Mouse (Mus musculus): ENCODE results near the gene Aebp2.

Aebp2 gene

DNA sequence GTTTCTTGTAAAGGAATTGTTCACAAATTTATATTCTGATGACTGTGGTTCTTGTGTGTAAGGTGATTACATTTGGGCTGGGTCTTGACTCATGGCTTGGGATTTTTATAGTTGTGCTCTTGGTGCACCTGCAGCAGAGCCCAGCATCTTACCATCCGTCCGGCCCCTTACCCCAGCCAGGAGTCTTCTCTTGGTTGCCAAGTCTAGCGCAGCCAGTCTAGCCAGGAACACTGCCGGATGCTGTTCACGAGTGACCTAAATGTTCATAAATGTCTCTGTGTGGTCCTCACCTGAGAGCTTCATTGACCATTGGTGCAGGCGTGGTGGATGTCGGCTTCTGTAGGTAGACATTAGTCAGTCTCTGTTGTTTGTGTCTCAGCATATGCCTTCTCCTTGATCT lies 33.0 kb downstream of the Aebp2 start:
- DNase-seq (ENCODE audit: low read depth) = no peak

DNA sequence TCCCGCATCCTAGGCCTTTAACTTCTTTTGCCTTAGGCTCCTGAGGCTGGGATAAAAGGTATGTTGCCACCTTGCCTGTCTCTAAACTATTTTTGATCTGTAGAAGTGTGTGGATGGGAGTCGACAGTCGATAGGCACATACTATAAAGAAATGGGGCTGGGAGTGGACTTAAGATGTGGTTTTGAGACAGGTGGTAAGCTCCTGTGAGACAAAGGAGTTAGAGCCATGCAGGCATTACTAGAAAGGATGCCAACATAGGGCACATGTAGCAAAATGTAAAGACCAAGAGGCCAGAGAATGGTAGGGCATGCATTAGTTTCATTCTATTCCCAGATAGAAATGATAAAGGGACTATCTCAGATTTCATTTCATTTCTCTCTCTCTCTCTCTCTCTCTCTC lies 34.5 kb downstream of the Aebp2 start:
- DNase-seq (ENCODE audit: low read depth) = no peak

DNA sequence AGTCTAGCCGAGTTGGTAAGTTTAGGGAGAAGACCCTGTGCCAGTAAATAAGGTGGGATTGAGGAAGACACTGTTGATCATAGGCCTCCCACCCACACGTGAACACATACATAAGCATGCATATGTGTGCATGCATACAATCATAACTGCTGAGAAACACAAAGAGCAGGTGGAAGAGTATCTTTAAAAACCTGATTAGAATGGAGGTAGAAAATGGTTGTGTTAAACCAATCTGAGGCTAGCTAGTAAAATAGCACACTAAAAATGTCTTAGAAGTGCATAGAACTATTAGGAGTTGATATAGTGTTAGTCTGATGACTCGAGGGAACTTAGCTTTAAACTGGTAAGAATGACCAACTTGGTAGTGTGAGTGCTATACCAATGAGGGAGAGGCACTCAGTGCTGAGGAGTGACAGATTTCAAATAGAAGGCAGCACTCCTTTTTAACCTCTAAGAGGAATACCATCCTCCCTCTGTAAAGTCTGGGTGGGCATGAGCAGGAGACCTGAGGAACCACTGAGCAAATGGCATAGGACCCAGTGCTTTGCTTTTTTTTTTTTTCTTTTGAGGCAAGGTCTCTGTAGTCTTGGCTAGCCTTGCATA lies 35.6 kb downstream of the Aebp2 start:
- DNase-seq (ENCODE audit: low read depth) = no peak

DNA sequence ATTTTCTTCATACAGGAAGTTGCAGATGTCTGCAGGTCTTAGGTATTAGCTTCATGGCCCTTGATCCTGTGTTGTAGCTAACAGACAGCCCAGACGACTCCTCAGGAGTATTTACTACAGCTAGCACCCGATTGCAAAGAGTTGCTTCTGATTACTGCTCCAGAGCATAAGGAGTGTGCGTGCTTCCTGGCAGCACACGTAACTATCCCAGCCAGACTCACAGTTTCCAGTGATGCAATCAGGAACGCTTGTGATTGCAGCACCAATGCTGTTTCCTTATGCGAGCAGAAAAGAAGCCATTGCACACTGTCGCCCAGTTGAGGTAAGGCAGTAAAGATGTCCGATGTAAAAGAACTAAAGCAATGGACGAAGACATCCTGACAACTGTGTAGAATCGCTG lies 38.6 kb downstream of the Aebp2 start:
- DNase-seq (ENCODE audit: low read depth) = peak; percentile 65

DNA sequence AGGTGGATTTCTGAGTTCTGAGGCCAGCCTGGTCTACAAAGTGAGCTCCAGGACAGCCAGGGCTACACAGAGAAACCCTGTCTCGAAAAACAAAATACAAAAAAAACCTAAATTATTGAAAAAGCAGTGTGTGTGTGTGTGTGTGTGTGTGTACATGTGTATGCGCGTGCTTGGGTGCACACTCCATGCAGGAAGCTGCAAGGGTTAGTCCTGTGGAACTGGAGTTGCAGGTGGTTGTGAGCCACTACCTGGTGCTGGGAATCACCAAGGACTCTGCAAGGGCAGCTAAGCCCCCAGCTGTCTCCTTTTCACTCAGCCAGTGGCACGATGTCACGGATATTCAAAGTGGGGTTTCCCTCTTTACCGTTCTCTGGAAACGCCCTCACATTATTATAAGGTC lies 39.3 kb downstream of the Aebp2 start:
- no peak for DNase-seq (ENCODE audit: low read depth)

DNA sequence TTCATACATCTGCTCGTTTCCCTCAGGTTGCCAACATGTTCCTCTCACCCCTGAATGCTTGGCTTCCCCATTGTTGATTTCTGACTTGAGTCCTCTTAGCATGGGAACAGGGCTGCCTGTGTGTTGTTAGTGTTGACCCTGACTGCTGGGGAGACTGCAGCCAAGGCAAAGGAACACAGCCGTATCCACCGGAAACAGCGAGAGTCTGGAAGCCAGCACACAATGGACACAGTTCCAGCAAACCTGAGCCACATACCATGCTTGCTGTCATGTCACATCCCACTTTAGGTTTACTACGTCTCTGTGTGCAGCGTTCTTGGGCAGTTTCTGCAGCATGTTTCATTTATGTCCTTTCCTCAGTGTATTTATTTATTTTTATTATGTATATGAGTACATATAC lies 39.8 kb downstream of the Aebp2 start:
- DNase-seq (ENCODE audit: low read depth) = no peak

DNA sequence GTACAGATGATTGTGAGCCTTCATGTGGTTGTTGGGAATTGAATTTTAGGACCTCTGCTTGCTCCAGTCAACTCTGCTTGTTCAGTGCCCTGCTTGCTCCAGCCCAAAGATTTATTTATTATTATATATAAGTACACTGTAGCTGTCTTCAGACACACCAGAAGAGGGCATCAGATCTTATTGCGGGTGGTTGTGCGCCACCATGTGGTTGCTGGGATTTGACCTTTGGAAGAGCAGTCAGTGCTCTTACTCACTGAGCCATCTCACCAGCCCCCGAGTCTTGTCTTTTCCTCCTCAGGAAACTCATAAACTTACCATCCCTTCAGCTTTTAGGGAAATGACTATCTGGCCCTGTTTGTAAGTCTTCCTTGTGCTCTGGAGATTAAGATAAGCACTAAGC lies 40.2 kb downstream of the Aebp2 start:
- DNase-seq (ENCODE audit: low read depth) = peak; percentile 43

DNA sequence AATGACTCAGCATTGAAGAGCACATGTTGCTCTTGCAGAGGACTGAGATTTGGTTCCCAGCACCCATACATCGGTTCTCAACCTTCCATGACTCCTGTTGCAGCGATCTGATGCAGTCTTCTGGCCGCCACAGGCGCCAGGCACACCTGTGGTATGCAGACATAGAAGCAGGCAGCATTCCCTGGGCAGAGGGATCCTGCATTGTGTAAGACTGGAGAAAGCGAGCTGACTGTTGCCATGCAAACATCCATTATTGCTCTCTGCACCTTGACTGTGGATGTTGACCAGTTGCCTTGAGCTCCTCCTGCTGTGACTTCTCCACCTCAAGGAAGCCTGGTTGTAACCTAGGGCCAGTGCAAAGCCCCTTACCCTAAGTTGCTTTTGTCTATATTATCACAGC lies 42.1 kb downstream of the Aebp2 start:
- peak; percentile 45 for DNase-seq (ENCODE audit: low read depth)

DNA sequence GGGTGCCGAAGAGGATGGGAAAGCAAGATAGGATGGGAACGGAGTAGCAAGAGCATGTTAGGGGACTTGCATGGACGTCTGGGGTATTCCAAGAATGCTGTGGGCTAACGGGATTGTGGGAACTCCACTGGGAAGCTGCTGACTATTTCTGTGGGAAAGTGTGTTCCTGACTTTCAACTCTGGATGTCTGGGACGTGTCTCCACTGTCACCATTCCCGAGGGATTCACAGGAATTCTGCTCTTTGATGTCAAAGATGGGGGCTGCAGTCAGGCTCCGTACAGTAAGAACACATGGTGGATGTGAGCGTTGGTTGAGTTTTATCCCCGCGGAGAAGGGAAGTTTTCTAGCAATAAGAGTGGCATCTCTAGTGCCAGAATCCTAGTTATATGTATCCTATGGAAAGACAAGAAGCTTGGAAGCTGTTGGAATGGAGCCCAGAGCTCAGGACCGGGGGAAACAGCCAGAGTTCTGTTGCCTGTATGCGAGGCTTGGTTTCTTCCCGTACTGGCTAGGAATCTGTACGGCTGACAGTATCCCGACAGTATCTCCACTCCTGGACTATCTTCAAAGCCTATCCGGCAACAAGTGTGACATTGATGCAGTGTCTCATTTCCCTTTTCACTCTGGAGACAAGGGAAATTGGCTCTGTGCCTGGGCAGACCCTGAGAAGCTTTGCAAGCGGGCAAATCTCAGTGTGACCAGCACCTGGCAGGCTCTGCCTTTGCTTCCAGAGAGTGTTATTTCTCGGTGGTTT lies 44.2 kb downstream of the Aebp2 start:
- no peak for DNase-seq (ENCODE audit: low read depth)

DNA sequence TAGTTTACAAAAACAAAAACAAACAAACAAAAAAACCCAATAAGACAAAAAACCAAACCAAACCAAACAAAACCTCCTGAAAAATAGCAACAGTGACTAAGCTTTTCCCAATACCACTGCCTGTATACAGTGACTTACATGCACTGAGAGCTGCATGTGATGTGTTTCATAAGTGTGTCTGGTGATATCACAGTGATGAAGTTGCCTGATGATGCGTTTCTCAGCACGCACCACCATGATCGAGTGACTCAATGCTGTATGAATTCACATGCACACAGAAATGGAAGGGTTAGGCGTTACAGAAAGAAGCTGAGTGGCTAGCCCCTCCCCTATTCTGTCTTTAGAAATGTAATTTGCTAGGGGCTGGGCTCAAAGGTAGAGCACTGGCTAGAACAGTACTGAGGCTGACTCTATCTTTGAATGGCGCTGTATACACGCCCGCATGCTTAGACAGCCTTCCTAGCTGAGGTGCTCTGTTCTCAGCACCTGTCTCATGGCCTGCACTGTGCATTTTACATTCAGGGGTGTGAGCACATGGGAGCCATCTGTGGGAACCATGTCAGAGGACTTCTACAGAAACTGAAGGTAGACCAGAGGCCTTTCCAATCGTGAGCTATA lies 44.9 kb downstream of the Aebp2 start:
- no peak for DNase-seq (ENCODE audit: low read depth)

DNA sequence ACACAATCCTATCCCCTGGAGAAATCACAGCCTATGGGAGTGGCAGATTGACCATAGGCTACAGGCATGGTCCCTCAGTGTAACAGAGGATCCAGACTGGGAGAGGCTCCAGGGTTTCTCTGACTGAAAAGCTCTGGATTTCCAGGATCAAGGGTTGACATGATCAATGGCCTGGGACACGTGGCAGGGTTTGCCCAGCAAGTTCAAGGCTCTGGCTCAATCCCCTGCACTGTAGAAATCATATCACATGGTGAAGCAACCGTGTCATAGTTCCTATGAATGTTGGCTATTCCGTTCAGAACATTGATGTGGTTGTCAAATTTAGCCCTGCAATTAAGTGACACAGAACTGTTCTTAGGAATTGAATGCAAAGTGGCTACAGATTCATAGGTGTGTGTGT lies 52.0 kb downstream of the Aebp2 start:
- no peak for DNase-seq (ENCODE audit: low read depth)

DNA sequence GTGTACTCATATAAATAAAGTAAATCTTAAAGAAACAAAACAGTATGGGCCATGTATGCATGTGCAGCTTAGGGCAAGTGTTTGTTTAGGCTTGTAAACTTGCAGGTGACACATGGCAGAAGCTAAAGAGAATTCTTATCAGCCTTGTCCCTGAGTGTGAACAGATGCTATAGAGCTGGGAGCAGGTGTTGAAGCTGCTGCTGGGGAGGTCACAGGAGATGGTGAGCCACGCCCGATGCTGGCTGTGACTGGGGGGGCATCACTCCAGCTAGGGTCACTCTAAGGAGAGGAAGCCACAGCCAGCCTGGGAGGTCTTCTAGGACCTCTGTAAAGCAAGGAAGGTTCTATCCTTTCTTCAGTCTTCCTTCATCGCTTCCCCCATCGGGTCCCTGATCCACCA lies 53.6 kb downstream of the Aebp2 start:
- no peak for DNase-seq (ENCODE audit: low read depth)

DNA sequence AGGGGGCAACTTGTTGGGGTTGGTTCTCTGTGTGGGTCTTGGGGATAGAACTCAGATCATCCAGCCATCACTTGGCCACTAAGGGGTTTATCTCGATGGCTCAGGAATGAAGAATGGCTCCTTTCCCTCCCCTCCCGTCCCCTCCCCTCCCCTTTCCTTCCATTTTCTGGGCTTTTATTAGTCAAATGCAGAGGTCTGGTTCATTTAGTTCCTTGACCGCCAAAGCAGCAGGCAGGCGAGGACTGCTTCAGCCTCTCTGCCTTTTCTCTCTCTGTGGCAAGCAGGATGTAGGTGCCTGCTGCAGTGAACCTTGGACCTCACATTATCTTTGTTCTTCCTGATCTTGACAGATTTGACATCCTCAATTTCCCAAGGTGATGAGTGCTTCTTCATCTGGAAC lies 54.6 kb downstream of the Aebp2 start:
- DNase-seq (ENCODE audit: low read depth) = no peak

DNA sequence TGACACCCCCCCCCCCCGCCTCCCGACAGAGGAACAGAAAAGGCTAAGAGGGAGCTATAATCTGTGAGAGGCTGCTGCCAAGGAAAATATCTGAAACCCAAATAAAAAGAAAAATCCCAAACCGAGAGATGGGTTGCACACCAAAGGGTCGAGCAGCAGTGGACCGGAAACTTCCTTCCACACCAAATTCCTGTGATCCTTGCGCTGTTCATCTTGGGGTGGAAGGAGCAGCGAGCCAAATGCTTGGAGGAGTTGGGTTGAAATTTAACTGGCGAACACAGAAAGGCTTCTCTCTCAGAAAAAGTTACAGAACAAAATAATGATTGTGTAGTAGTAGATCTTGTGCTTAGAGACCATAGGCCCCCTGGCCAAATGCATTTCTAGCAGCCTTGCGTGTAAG lies 55.5 kb downstream of the Aebp2 start:
- DNase-seq (ENCODE audit: low read depth) = no peak

DNA sequence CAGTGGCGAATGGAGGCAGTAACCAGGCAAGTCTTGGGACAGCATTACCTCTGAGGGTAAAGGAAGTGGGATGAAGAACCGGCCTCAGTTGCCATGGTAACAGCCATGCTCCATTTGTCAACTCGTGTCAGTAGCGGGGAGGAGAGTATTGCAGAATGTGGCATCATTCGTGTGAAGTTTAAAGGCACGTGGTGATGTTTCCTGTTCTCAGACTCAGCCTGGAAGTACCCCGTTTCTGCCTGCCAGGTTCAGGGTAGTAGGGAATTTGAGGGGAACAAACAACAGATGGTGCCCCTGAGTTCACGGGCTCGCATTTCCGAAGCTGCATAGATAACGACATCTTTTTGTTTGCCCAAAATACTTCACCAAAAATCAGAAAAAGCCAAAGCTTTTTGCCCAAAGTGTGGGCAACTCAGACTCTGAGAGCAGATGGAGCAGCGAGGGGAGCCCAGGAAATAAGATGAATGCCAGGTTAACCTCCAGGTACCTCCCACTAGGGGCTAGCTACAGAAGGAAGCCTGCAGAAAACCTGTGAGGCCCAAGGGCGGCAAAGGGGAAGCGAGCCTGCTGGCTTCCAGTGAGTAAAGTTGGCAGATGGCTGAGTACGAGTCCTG lies 56.3 kb downstream of the Aebp2 start:
- DNase-seq (ENCODE audit: low read depth) = peak; percentile 46

DNA sequence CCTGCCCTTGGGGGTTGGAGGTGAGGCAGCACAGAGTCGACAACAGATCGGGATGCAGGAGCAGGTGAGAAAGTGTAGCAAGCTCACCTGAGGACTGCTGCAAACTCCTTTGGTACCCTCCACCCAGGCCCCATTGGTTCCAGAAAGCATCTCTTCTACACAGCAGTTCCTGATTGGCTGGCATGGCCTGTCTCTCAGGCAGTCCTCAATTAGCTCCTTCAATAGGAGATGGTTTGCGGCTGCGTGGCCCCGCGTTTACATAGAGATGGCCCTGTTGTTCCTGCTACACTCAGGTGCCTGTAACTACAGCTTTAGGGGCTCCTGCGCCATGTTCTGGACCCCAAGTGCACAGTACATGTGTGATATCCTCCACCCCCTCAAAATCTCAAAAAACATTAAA lies 58.2 kb downstream of the Aebp2 start:
- no peak for DNase-seq (ENCODE audit: low read depth)

DNA sequence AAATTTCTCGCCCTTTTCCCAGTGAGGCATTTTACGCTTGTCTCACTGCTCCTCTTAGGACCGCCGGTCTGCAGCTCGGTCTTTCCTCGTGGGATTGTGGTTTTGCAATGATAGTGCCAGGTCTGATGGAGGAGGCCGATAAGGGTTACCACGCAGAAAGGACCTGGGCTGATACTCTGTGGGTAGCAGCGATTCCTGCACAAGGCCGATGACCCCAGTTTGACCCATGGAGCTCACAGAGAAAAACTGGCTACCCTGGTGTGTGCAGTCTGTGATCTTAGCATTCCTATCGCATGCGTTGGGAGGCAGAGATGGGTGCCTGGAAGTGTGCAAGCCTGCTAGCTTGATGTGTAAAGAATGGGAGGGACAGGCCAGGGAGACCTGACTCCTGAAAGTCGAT lies 60.4 kb downstream of the Aebp2 start:
- peak; percentile 61 for DNase-seq (ENCODE audit: low read depth)

DNA sequence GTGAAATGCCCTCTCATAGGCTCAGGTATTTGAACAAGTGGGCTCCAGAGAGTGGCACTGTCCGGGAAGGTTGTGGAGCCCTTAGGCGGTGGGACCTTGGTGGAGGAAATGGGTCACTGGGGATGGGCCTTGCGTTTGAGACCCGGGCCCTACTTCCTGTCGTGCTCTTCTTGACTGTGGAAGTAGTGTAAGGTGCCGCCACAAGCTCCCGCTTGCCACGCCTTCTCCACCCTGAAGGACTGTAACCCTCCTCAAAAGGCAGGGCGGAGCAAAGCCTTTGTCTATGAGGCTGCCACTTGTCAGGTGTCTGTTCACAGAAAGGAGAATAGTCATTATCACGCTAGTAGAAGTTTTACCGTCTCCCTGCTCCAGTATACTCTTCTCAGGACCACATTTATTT lies 61.9 kb downstream of the Aebp2 start:
- no peak for DNase-seq (ENCODE audit: low read depth)

DNA sequence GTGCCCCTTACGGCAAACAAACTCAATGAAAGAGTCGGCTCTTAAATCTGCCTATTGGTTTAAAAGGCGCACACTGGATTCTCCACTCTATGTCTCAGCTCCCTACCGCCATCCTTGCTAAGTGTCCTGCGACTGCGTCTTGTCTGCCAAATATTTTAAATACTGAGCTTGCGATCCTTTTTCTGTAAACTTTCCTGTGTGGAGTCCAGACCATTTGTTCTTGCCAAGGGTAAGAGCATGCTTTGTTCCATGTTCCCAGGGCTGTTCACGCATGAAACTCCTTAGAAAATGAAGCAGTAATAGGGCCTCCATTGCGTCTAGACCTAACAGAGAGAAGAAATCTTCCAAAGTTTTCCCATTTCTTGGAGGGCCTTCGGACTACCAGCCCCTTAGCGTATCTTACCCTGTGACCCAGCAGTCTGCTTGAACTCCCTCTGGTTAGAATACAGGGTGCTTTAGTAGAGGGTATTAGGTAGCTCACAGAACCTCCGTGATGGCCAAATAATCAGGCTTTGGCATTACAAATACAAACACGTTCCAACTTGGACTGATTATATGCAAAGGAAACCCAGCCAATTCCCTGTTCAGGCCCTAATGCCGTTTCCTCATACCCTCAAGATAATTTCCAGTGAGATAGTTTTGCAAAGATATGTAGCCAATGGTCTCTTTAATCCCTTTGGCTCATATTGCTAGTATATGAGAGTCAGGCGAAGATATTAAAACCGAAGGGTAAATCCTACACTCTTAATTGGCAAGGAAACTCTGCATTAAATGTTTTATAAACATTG lies 67.3 kb downstream of the Aebp2 start:
- no peak for DNase-seq (ENCODE audit: low read depth)

DNA sequence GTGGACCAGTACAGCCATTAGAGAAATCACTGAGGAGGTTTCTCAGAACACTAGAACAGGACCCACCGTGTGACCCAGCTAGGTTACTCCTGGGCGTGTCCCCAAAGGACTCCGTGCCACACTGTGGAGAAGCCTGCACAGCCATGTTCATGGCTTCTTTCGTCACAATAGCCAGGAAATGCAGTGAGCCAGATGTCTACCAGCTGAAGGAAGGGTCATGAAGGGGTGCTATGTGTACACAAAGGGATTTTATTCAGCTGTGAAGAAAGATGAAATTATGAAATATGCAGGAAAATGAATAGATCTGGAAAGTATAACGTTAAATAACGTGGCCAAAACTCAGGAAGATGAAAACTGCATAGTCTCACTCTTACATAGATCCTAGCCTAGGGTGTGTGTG lies 69.7 kb downstream of the Aebp2 start:
- DNase-seq (ENCODE audit: low read depth) = no peak

DNA sequence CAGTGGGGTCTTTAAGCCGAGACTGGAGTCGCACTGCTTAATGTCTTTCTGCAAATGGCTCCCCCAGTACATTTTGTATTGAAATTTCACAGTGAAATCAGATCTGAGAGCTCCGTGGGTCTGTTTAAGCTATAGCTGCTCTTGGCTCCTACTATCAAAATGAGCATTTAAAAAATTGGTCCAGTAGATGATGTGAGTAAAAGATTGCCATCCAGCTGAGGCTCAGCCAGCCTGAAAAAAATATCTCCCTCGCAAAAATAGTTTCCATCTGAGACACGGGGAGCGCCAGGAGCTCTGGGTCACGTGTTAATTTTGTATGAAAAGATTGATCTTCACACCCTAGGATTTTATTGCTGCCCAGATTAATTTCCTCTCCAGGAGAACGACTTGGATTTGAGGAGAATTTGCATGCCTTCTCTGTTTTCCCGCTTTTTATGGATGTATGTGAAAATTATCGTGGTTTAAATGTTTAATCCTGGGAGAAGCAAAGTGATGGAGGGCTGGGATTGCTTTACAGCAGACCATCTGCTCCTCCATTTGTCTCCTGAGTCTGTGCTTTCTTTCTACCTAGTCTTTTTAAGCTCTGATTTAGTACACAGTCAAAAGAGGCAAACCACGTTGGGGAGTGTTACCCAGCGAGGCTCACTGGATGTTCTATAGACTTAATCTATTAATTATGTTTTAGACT lies 73.9 kb downstream of the Aebp2 start:
- no peak for DNase-seq (ENCODE audit: low read depth)

DNA sequence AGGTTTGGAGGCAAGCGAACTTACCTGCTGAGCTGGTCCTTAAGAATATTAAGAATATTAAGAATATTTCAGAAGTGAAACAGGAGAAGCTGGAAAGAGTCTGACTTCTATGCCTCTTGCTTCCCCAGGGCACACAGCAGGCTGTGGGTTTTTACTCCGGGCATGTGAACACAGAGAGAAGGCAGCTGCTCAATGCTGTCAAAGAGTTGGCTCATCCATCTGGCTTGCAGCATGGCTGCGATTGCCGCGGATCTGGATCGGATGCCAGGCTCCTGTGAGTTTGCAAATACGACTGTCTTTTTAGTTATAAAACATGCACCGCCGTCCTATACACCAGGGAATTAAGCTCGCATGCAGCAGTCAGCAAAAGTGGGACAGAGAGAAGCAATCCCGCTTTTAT lies 75.5 kb downstream of the Aebp2 start:
- DNase-seq (ENCODE audit: low read depth) = no peak
